Mouse (Mus musculus) cerebellum, adult 2 months (tissue): ENCODE measurements around the gene Mast4. TPM values are rescaled to one million over a fixed set of nuclear protein-coding genes. Genes with fewer than 3 reads are reported as not detected.
"Not testable (repeated sequence)": the region's sequence is repeated elsewhere in the genome, so short reads cannot be mapped to it uniquely, and the experiment has no call there.

Experiments
- DNase-seq, 2 experiments: peaks; one replicate each; pipeline ENCODE4 v3.0.0; 2021
- H3K27ac ChIP-seq: fragments of 200-500 bp; 2 replicates; pipeline ENCODE4 v1.5.1; 2012; ENCODE audit warnings: low read length, control low read depth, inconsistent platforms; ENCODE audit not compliant: insufficient read depth
- H3K27me3 ChIP-seq: fragments of 200-500 bp; 2 replicates; pipeline ENCODE4 v1.6.1; 2012; ENCODE audit warnings: inconsistent platforms, mild to moderate bottlenecking, low read length, moderate library complexity; ENCODE audit not compliant: control insufficient read depth, insufficient read depth
- H3K4me1 ChIP-seq: fragments of 200-500 bp; 2 replicates; pipeline ENCODE4 v1.6.1; 2011; ENCODE audit warnings: low read length; ENCODE audit not compliant: control insufficient read depth, insufficient read depth
- H3K4me3 ChIP-seq: fragments of 200-500 bp; replicated peaks from 2 replicates; pipeline ENCODE3; 2011; ENCODE audit warnings: mild to moderate bottlenecking, low read depth, low read length, control low read depth; ENCODE audit not compliant: insufficient read depth
- CTCF ChIP-seq: fragments of 200-500 bp; IDR thresholded peaks from 2 replicates; pipeline ENCODE4 v1.5.1; 2011; ENCODE audit warnings: low read depth, mild to moderate bottlenecking, control low read depth, low read length, moderate library complexity, borderline replicate concordance; ENCODE audit not compliant: insufficient read depth
- POLR2A ChIP-seq: fragments of 200-500 bp; IDR thresholded peaks from 2 replicates; pipeline ENCODE4 v1.6.1; 2011; ENCODE audit warnings: low read length, control low read depth, borderline replicate concordance; ENCODE audit not compliant: insufficient read depth
- WGBS: fragments of 180-500 bp; shearing (Covaris S2); methylation state at CpG from one replicate; pipeline ENCODE4 v1.1.7; 2018; 5-methylcytosine and 5-hydroxymethylcytosine counted together
- polyA plus RNA-seq: library from polyadenylated mRNA; depleted of rRNA; stranded (reverse); fragments of >200 nt; gene quantifications from 2 replicates; pipeline ENCODE4 v1.2.3, GENCODE M21; 2012

Mast4 gene
- polyA plus RNA-seq, 1 experiment: 21.2 TPM

DNA sequence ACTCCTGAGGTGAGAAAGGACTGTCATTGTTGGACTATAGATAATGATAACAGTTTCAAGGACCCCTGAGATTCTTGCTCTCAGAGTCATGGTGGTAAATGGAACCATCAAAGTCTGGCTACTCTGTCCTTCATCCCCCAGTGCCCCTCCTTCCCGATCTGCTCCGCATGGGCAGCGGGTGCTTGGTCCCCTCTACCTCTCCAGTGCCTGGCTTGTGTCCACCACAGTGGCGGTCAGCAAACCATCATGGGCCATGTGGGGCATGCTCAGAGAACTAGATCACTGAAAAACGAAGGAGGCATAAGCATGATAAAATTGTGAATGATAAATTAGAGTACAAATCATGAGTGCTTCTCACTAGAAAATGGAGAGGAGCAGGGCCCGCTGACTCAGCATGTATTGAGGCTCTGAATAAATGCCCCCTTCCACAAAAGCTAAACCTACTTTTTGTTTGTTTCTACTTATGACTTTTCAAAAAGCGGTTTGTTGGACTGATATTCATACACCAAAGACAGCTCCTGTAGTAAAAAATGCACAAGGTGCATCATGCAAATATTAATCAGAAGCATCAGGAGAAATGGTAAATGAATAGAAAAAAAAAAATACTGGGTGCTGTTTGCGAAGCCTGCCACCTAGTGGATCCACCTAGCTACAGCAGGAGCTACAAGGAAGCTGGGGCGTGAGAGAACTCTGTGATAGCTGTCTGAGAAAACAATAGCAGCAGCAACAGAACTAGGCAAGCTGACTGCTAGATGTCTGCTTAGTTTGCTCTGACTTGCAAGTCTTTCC, 589.6 kb downstream of the Mast4 start:
- Histone ChIP-seq H3K4me1 (no peaks in the 10 kb centered on the region), H3K4me3 (no peak overlapping the region), H3K27me3 (no peaks in the 10 kb centered on the region), H3K27ac (no peak overlapping the region)
- TF ChIP-seq POLR2A (no peak), CTCF (peak; percentile 75)
- 40% methylated on average over 9 of the region's 9 CpGs for WGBS
- DNase-seq: peak; percentile 29 to 42

DNA sequence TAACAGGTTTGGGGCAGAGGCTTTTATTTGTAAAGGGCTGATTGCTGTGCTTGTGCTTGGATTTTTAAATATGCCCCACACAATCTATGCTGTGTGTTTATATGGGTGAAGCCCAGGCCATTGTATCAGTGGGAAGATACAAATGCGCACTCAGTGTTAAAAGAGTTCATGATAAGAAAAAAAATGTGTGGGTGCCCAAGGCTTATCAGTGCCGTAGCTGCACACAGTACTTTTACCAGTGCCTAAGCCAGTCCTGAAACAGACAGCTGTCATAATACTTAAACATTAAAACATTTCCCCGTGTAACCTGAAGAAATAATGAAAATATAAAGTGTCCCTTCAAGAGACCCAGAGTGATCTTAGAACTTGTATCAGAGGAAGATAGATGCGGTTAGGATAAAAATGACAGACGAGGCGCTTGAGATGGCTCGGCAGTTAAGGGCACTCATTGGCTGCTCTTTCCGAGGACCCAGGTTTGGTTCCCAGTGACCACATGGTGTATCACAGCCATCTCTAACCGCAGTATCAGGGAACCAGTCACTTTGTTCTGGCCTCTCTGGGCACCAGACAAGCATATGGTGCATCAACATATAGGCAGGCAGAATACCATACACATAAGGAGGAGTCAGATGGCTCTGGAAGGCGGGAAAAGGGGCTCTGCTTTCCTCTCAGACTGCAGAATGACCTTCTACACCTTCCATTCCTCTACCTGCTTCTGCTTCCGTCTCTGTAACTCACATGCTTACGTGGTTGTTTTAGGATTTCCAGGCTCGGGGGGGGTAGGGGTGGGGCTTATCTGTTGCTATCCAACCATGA, 594.4 kb downstream of the Mast4 start:
- no peak overlapping the region for H3K4me3 ChIP-seq
- H3K27me3 ChIP-seq: no peaks in the 10 kb centered on the region
- TF ChIP-seq POLR2A (no peak), CTCF (no peak)
- WGBS: 89% methylated on average over 13 of the region's 13 CpGs
- H3K27ac ChIP-seq: no peak overlapping the region
- DNase-seq: no peak
- no peaks in the 10 kb centered on the region for H3K4me1 ChIP-seq

DNA sequence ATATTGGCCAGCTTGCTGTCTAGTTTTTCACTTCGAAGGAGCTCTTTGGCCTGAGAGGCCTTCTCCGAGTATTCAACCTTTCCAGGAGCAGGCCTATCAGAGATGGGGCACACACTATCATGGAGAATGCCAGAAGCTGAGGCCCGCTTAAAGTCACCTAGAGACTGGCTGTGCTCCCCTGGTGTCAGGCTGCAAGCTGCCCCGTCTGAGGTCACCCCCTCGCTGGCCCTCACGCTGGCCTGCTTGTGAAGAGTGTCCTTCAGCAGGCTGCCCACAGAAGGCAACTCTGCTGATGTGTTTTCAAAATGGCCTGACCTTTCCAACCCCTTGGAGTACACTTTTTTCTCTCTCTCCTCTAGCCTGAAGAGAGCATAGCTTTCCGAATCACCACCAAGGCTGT, 596.5 kb downstream of the Mast4 start:
- Histone ChIP-seq H3K27me3 (no peaks in the 10 kb centered on the region), H3K27ac (no peak overlapping the region), H3K4me1 (no peaks in the 10 kb centered on the region), H3K4me3 (no peak overlapping the region)
- whole genome bisulfite sequencing: 89% methylated on average over 7 of the region's 7 CpGs
- TF ChIP-seq POLR2A (no peak), CTCF (no peak)
- no peak for DNase-seq

DNA sequence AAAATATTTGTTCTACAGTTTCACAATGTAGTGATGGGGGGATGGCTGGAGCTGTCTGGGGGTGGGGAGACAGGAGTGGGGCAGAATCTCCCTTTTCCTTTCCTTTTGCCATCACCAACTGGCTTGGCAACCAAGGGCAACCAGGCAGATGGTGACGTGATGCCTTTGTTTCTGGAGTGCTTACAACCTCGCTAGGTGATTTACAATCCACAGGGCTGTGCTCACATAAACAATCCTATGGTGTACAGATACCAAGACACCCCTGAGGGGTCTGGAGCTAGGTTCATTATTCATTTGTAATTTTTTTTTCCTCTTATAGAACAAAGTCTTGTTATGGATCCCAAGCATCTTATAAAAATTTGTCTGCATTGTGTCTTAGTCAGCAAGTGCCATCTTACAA, 601.2 kb downstream of the Mast4 start:
- WGBS: 38% methylated on average over 2 of the region's 2 CpGs
- DNase-seq: no peak
- no peak for TF ChIP-seq CTCF
- no peak for TF ChIP-seq POLR2A
- no peak overlapping the region for H3K4me3 ChIP-seq
- H3K27me3 ChIP-seq: no peaks in the 10 kb centered on the region
- H3K4me1 ChIP-seq: no peaks in the 10 kb centered on the region
- H3K27ac ChIP-seq: no peak overlapping the region

DNA sequence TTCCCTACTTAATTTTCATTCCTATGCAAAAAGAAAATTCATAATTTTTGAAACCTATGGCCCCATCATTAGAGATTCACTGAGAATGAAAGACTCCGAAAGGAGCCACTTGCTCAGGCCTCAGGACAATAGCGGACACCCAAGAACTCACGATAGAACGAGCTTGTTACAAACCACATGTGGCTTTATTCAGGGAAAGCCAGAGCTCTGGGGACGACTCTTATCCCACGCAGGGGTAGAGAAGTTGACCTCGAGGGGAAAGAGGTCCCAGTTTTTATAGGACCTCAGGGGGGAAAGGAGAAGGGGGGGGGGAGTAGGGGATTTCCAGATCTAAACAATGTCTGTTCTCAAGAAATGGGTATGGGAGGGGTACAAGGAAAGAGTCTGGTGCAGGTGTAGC, 605.3 kb downstream of the Mast4 start:
- DNase-seq, H3K27ac ChIP-seq, H3K27me3 ChIP-seq, H3K4me1 ChIP-seq, H3K4me3 ChIP-seq: not testable (repeated sequence)
- 54% methylated on average over 7 of the region's 7 CpGs for WGBS

DNA sequence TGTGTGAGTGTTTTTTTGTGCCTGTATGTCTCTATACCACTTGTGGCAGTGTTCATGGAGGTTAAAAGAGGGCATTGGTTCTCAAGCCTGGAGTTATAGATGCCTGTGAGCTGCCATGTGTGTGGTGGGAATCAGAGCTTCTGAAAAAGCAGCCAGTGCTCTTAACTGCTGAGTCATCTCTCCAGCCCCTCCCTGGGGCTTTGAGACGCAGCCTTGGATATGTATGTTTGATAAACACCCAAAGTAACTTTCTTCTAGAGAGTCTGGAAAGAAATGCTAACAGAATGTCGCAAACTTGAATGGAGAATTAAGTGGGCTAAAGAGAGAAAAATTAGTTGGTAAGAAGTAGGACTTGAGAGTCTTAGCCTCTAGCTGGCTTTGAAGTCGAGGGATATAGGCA, 606.3 kb downstream of the Mast4 start:
- Histone ChIP-seq H3K27ac (no peak overlapping the region), H3K4me1 (no peaks in the 10 kb centered on the region), H3K4me3 (no peak overlapping the region), H3K27me3 (no peaks in the 10 kb centered on the region)
- WGBS: 88% methylated on average over 3 of the region's 3 CpGs
- no peak for TF ChIP-seq CTCF
- no peak for TF ChIP-seq POLR2A
- no peak for DNase-seq

DNA sequence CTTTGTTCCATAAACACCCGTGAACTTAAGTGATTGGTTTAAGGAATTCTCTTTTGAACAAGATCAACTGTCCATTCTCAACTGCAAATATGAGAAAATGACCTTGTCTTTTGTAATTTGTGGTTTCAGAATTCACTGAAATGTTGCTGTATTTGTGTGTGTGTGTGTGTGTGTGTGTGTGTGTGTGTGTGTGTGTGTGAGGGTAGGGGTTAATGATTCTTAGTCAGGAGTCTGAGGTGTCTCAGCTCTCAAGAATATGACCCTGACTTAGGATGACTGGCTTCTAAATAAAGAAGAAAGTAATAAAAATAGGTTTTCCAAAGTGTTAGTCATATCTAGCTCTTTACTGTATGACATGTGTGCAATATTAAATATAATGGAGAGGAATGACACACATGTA, 607.4 kb downstream of the Mast4 start:
- TF ChIP-seq POLR2A (no peak), CTCF (no peak)
- Histone ChIP-seq H3K4me1 (no peaks in the 10 kb centered on the region), H3K27me3 (no peaks in the 10 kb centered on the region), H3K4me3 (no peak overlapping the region), H3K27ac (no peak overlapping the region)
- 93% methylated on average over 1 of the region's 1 CpGs for WGBS
- DNase-seq: no peak

DNA sequence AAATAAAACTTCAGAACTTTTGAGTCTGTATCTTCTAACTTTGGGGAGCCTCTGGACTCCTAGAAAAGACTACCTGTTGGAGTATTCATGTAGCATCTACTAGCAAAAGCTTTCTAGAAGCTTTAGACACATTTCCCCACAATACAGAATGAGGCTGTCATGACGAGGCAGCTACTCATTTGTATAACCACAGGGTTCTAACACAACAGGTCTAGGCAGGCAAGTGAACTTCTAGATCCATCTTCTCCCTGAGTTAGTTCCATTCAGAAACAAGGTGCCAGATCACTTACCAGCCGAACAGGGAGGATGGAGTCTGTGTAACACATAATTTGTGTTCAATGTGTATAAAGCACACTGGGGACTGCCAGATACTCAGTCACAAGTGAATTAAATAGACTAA, 608.4 kb downstream of the Mast4 start:
- TF ChIP-seq CTCF (no peak), POLR2A (no peak)
- DNase-seq: no peak
- H3K4me3 ChIP-seq: no peak overlapping the region
- no peak overlapping the region for H3K27ac ChIP-seq
- H3K4me1 ChIP-seq: no peaks in the 10 kb centered on the region
- H3K27me3 ChIP-seq: no peaks in the 10 kb centered on the region
- 81% methylated on average over 2 of the region's 2 CpGs for WGBS
